ENCODE assay signal across 25 mouse cellular contexts in the genomic region with DNA sequence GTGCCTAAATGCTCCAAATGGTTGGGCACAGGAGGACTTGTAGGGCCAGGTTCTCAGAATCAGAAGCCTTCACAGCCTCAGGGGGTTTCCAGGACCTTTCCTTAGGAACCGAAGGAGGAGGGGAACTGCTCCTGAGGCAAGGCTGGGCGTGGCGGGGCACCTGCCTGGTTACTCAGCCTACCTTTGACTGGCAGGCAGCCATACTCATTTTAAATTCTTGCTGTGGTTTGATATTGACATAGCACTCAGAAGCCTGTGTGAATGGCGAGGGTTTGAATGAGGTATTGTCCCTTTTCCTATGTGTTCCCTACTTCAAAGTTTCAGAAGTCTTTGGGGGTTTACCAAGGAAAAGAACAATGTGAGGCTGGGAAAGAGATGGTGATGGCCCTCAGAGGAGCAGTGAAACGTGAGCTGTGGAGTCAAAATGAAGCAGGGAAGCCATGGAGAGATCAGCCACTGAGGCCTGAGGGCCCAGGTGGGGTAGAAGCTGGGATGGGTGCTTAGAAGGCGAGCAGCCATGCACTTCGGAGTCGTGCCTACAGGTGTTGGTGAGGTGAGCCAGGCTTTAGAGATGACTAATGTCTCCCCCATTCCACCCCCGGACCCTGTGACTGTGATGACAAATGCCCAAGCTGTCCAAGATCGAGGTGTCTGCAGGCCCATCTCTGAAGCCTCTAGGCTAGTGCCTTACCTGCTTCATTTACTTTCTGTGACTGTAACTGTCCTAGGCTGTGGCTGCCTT. TPM values are rescaled to one million over a fixed set of nuclear protein-coding genes. Genes with fewer than 3 reads are reported as not detected.
DNase-seq lines count a peak whose midpoint lies in the region; ATAC-seq and TF ChIP-seq lines count a peak whose summit lies in the region.
"Had no signal": no experiment of that assay in that cellular context is flagged by ENCODE, and none has a peak within 500 bp of the region (broad histone marks: within the 10 kb centered on the region; RNA-seq: fewer than 3 reads in every experiment).

No protein-coding gene starts in this region.

- no peaks in the 10 kb centered on the region for H3K9me3 ChIP-seq in kidney, embryonic 16.5 days (ENCODE audit: low read length)
- H3K9me3 ChIP-seq in lung, embryonic 14.5 days (ENCODE audit: low read depth, low read length): no peaks in the 10 kb centered on the region
- H3K9me3 ChIP-seq: embryonic facial prominence, embryonic 15.5 days; limb, embryonic 13.5 days; midbrain, embryonic 10.5 days; neural tube, embryonic 13.5 days had no signal

- ATAC-seq in kidney, embryonic 16.5 days (ENCODE audit: low FRiP score, low TSS enrichment): no peak; the same call in 1 of the 2 replicates
- peak; percentile 78 for ATAC-seq in lung, embryonic 14.5 days (ENCODE audit: insufficient read depth)
- ATAC-seq: activated CD4-positive, CD25-positive, alpha-beta regulatory T cell, adult 4 months; hindbrain, embryonic 16.5 days; intestine, postnatal 0 days; Patski had no signal

- H3K27me3 ChIP-seq in kidney, embryonic 16.5 days (ENCODE audit: insufficient read depth, low read length): no peaks in the 10 kb centered on the region
- H3K27me3 ChIP-seq in lung, embryonic 14.5 days (ENCODE audit: insufficient read depth, low read length): no peaks in the 10 kb centered on the region
- H3K27me3 ChIP-seq: embryonic facial prominence, embryonic 15.5 days; limb, embryonic 13.5 days; neural tube, embryonic 13.5 days; Patski had no signal

- H3K4me3 ChIP-seq in kidney, embryonic 16.5 days (ENCODE audit: low read length): no peak overlapping the region
- no peak overlapping the region for H3K4me3 ChIP-seq in lung, embryonic 14.5 days (ENCODE audit: low read depth, low read length)
- H3K4me3 ChIP-seq: embryonic facial prominence, embryonic 15.5 days; limb, embryonic 13.5 days; midbrain, embryonic 10.5 days; neural tube, embryonic 13.5 days had no signal

- H3K4me1 ChIP-seq in kidney, embryonic 16.5 days (ENCODE audit: insufficient read depth, low read length): no peaks in the 10 kb centered on the region
- no peaks in the 10 kb centered on the region for H3K4me1 ChIP-seq in lung, embryonic 14.5 days (ENCODE audit: insufficient read depth)
- H3K4me1 ChIP-seq: embryonic facial prominence, embryonic 15.5 days; neural tube, embryonic 13.5 days had no signal

- no peak for TF ChIP-seq CTCF in lung, embryonic 14.5 days (IDR thresholded peaks at IDR 0.05; ENCODE audit: low read depth)

- DNase-seq in kidney, adult 9 months: peak; percentile 14
- peak; percentile 28 to 38 for DNase-seq in kidney, postnatal 36 days
- peak; percentile 84 for DNase-seq in lung, embryonic 14.5 days
- peak; percentile 51 to 66 for DNase-seq in lung, postnatal 4 days
- DNase-seq in gastrocnemius, postnatal 10 days: no peak
- no peak for DNase-seq in adrenal gland, adult 2 months
- DNase-seq: adrenal gland, postnatal 36 days; cerebellum, adult 9-10 months; heart, postnatal 4 days; layer of hippocampus, adult 9-11 months; thymus, adult 18-20 months had no signal

- H3K4me2 ChIP-seq in kidney, embryonic 16.5 days (replicated peaks; ENCODE audit: low read depth, low read length): no peak overlapping the region
- H3K4me2 ChIP-seq in lung, embryonic 14.5 days: 0 out of 2 replicates have a peak overlapping the region, but pooled peaks have one; percentile 15
- H3K4me2 ChIP-seq: embryonic facial prominence, embryonic 15.5 days; limb, embryonic 13.5 days; neural tube, embryonic 13.5 days had no signal

- H3K27ac ChIP-seq in kidney, embryonic 16.5 days (ENCODE audit: low read length): no peak overlapping the region
- peak overlapping the region; percentile 89 for H3K27ac ChIP-seq in lung, embryonic 14.5 days (ENCODE audit: low read depth)
- H3K27ac ChIP-seq: embryonic facial prominence, embryonic 15.5 days; limb, embryonic 13.5 days; midbrain, embryonic 10.5 days; neural tube, embryonic 13.5 days had no signal

- no peaks in the 10 kb centered on the region for H3K36me3 ChIP-seq in kidney, embryonic 16.5 days (ENCODE audit: insufficient read depth, low read length)
- H3K36me3 ChIP-seq in lung, embryonic 14.5 days (ENCODE audit: insufficient read depth): no peaks in the 10 kb centered on the region
- H3K36me3 ChIP-seq: embryonic facial prominence, embryonic 15.5 days; limb, embryonic 13.5 days; midbrain, embryonic 10.5 days; neural tube, embryonic 13.5 days had no signal

- WGBS in kidney, embryonic 16.5 days: 61% methylated on average over 10 of the region's 10 CpGs
- WGBS in lung, embryonic 14.5 days: 54% methylated on average over 10 of the region's 10 CpGs

- no peak overlapping the region for H3K9ac ChIP-seq in kidney, embryonic 16.5 days (replicated peaks; ENCODE audit: low read length)
- no peak overlapping the region for H3K9ac ChIP-seq in lung, embryonic 14.5 days
- H3K9ac ChIP-seq: embryonic facial prominence, embryonic 15.5 days; limb, embryonic 13.5 days; neural tube, embryonic 13.5 days had no signal

RNA-seq across cellular contexts. Expression of gene Agxt, which starts 4.6 kb away (rescaled TPM):
- polyA plus RNA-seq in kidney, embryonic 16.5 days (2015; fragmentation: Nextera tagmentation; extraction: Ambion mirVana): 0.32 TPM in 1 of 2 replicates, not detected in the other
- polyA plus RNA-seq in lung, embryonic 14.5 days (2014; fragmentation: Nextera tagmentation; extraction: Ambion mirVana): 0.27 TPM in 1 of 2 replicates, not detected in the other
- under 1 TPM in 1 of 2 experiments, not detected in 1; 0.23 TPM for total RNA-seq in gastrocnemius, postnatal 10 days (2021)
- total RNA-seq in adrenal gland, adult 2 months (2021): under 1 TPM in 1 of 2 experiments, not detected in 1; 0.92 TPM
- 0.44 TPM in 1 of 2 replicates, not detected in the other for polyA plus RNA-seq in adrenal gland, adult 2 months (2012; rRNA removed)
- total RNA-seq: adrenal gland, postnatal 36 days; heart, postnatal 4 days; left cerebral cortex, adult 8-10 months; monocyte, adult 5-6 weeks had no signal
- polyA plus RNA-seq: activated CD4-positive, CD25-positive, alpha-beta regulatory T cell, adult 4 months; forebrain, embryonic 11.5 days; gonadal fat pad, adult 2 months; heart, embryonic 14.5 days; hindbrain, embryonic 16.5 days; limb, embryonic 13.5 days; midbrain, embryonic 10.5 days; neural tube, embryonic 13.5 days; Patski had no signal

RNA-seq across cellular contexts. Expression of gene Kif1a, which starts 28.7 kb away (rescaled TPM):
- 7.4 and 11.6 TPM in 2 replicates for polyA plus RNA-seq in kidney, embryonic 16.5 days (2015; fragmentation: Nextera tagmentation; extraction: Ambion mirVana)
- 8.6 and 11.2 TPM in 2 replicates for polyA plus RNA-seq in lung, embryonic 14.5 days (2014; fragmentation: Nextera tagmentation; extraction: Ambion mirVana)
- total RNA-seq in gastrocnemius, postnatal 10 days (2021): 1 to 10 TPM; 4.7 to 6.3 TPM
- total RNA-seq in adrenal gland, adult 2 months (2021): 10 to 100 TPM; 33.6 to 43.0 TPM
- 25.7 and 29.0 TPM in 2 replicates for polyA plus RNA-seq in adrenal gland, adult 2 months (2012; rRNA removed)
- total RNA-seq: monocyte, adult 5-6 weeks had no signal
- polyA plus RNA-seq: activated CD4-positive, CD25-positive, alpha-beta regulatory T cell, adult 4 months; Patski had no signal

RNA-seq across cellular contexts. Expression of gene 2310007B03Rik, which starts 30.3 kb away (rescaled TPM):
- 2.2 and 2.3 TPM in 2 replicates for polyA plus RNA-seq in kidney, embryonic 16.5 days (2015; fragmentation: Nextera tagmentation; extraction: Ambion mirVana)
- 9.5 TPM in 2 replicates for polyA plus RNA-seq in lung, embryonic 14.5 days (2014; fragmentation: Nextera tagmentation; extraction: Ambion mirVana)
- total RNA-seq in gastrocnemius, postnatal 10 days (2021): not detected
- not detected for total RNA-seq in adrenal gland, adult 2 months (2021)
- not detected in 2 replicates for polyA plus RNA-seq in adrenal gland, adult 2 months (2012; rRNA removed)
- total RNA-seq: adrenal gland, postnatal 36 days; heart, postnatal 4 days; monocyte, adult 5-6 weeks had no signal
- polyA plus RNA-seq: activated CD4-positive, CD25-positive, alpha-beta regulatory T cell, adult 4 months; neural tube, embryonic 13.5 days; Patski had no signal

RNA-seq across cellular contexts. Expression of gene Crocc2, which starts 38.1 kb away (rescaled TPM):
- polyA plus RNA-seq in kidney, embryonic 16.5 days (2015; fragmentation: Nextera tagmentation; extraction: Ambion mirVana): 0.22 and 0.34 TPM in 2 replicates
- polyA plus RNA-seq in lung, embryonic 14.5 days (2014; fragmentation: Nextera tagmentation; extraction: Ambion mirVana): 2.8 and 3.7 TPM in 2 replicates
- under 1 TPM in 1 of 2 experiments, not detected in 1; 0.05 TPM for total RNA-seq in gastrocnemius, postnatal 10 days (2021)
- total RNA-seq in adrenal gland, adult 2 months (2021): not detected
- polyA plus RNA-seq in adrenal gland, adult 2 months (2012; rRNA removed): 0.02 TPM in 1 of 2 replicates, not detected in the other
- total RNA-seq: monocyte, adult 5-6 weeks had no signal
- polyA plus RNA-seq: activated CD4-positive, CD25-positive, alpha-beta regulatory T cell, adult 4 months had no signal

Comparison
In these comparisons a context has a peak if more than half of its experiments do, and no peak if none do; other contexts are left out.
1. DNase-seq: peak in kidney, adult 9 months (single experiment), kidney, postnatal 36 days (2 of 2), lung, embryonic 14.5 days (single experiment) and lung, postnatal 4 days (2 of 2); none in gastrocnemius, postnatal 10 days (single experiment) and adrenal gland, adult 2 months (single experiment).